Mouse (Mus musculus) kidney, postnatal 36 days (tissue): Measurements from ENCODE around the gene Caskin1.

ENCODE experiments used
- DNase-seq, 2 experiments: peaks; one replicate each; pipeline ENCODE4 v3.0.0; 2021 to 2022; ENCODE audit warnings: mixed read lengths in 2 of 2

Caskin1 gene

GRCm38 (mm10) chr17:24488186-24488661 lies at the start of gene Caskin1:
Gene Caskin1, plus strand, starts transcription at chr17:24488601.
- peak in 1 of 2 experiments; percentile 44 for DNase-seq

GRCm38 (mm10) chr17:24440377-24440776 lies 48.0 kb upstream of the Caskin1 start:
- no peak for DNase-seq

GRCm38 (mm10) chr17:24441148-24441547 lies 47.3 kb upstream of the Caskin1 start:
- peak in 1 of 2 experiments; percentile 50 for DNase-seq

GRCm38 (mm10) chr17:24442107-24442506 lies 46.3 kb upstream of the Caskin1 start:
- no peak for DNase-seq

- no peak for DNase-seq
Observed at GRCm38 (mm10) chr17:24442632-24443155, 45.7 kb upstream of the Caskin1 start, which contains the start of gene Dnase1l2. Gene Dnase1l2, minus strand, starts transcription at chr17:24443105.

GRCm38 (mm10) chr17:24443409-24443808 lies 45.0 kb upstream of the Caskin1 start:
- DNase-seq = peak; percentile 34 to 54

- no peak for DNase-seq
Observed at GRCm38 (mm10) chr17:24446590-24446989, 41.8 kb upstream of the Caskin1 start.

GRCm38 (mm10) chr17:24449507-24449906 lies 38.9 kb upstream of the Caskin1 start:
- DNase-seq = no peak

- no peak for DNase-seq
Observed at GRCm38 (mm10) chr17:24451220-24451619, 37.2 kb upstream of the Caskin1 start.

- peak in 1 of 2 experiments; percentile 62 for DNase-seq
Observed at GRCm38 (mm10) chr17:24453372-24453771, 35.0 kb upstream of the Caskin1 start.

GRCm38 (mm10) chr17:24454218-24454755 lies 34.1 kb upstream of the Caskin1 start:
- DNase-seq = no peak

- peak; percentile 99 to 100 for DNase-seq
Observed at GRCm38 (mm10) chr17:24454756-24455522, 33.5 kb upstream of the Caskin1 start.

GRCm38 (mm10) chr17:24455523-24456206 lies 32.7 kb upstream of the Caskin1 start:
- DNase-seq = peak in 1 of 2 experiments; percentile 25

GRCm38 (mm10) chr17:24461580-24461979 lies 26.8 kb upstream of the Caskin1 start:
- peak; percentile 49 to 66 for DNase-seq

- DNase-seq = no peak
Observed at GRCm38 (mm10) chr17:24462932-24463331, 25.5 kb upstream of the Caskin1 start.

- peak; percentile 65 for DNase-seq
Observed at GRCm38 (mm10) chr17:24463374-24464133, 24.8 kb upstream of the Caskin1 start.

- no peak for DNase-seq
Observed at GRCm38 (mm10) chr17:24468636-24469246, 19.7 kb upstream of the Caskin1 start.

GRCm38 (mm10) chr17:24469336-24469909 lies 19.0 kb upstream of the Caskin1 start:
- no peak for DNase-seq

- DNase-seq = peak; percentile 99 to 100
Observed at GRCm38 (mm10) chr17:24469910-24470602, 18.3 kb upstream of the Caskin1 start, which contains the start of the genes E4f1 and Pgp. Gene E4f1, minus strand, starts transcription at chr17:24470313. Gene Pgp, plus strand, starts transcription at chr17:24470392.

GRCm38 (mm10) chr17:24470701-24471527 lies 17.5 kb upstream of the Caskin1 start:
- DNase-seq = peak in 1 of 2 experiments; percentile 50
